Mouse (Mus musculus): ENCODE measurements around the gene Chac2.

GRCm38 (mm10) chr11:30985237-30985636 is 913 bp downstream of the Chac2 start:
- TF ChIP-seq CTCF (IDR thresholded peaks at IDR 0.05; ENCODE audit: borderline replicate concordance, control insufficient read depth, extremely low read depth, insufficient read depth, low read length, poor library complexity), result no peak
- TF ChIP-seq POLR2A (IDR thresholded peaks at IDR 0.05; ENCODE audit: control insufficient read depth, extremely low read depth, insufficient read depth, low read length, poor library complexity), result no peak

Data from thymus, adult 2 months (tissue).